Mouse (Mus musculus): ENCODE results near the gene Prdm2. TPM values are rescaled to one million over a fixed set of nuclear protein-coding genes. Genes with fewer than 3 reads are reported as not detected.

The Prdm2 gene
- 10 to 100 TPM; 20.0 to 23.7 (median 21.3) TPM for total RNA-seq (2022)

- peak; percentile 60 for DNase-seq (ENCODE audit: low spot score)
Observed at GRCm38 (mm10) chr4:143212341-143213174, at the start of gene Prdm2. Prdm2 (minus strand) TSS chr4:143212995.

- DNase-seq (ENCODE audit: low spot score), result no peak
Observed at GRCm38 (mm10) chr4:143259718-143260349, 47.0 kb upstream of the Prdm2 start.

GRCm38 (mm10) chr4:143258517-143258916 lies 45.7 kb upstream of the Prdm2 start:
- DNase-seq (ENCODE audit: low spot score), result no peak

- DNase-seq (ENCODE audit: low spot score), result no peak
Observed at GRCm38 (mm10) chr4:143257971-143258370, 45.2 kb upstream of the Prdm2 start.

- no peak for DNase-seq (ENCODE audit: low spot score)
Observed at GRCm38 (mm10) chr4:143255541-143255940, 42.7 kb upstream of the Prdm2 start.

- no peak for DNase-seq (ENCODE audit: low spot score)
Observed at GRCm38 (mm10) chr4:143253356-143253755, 40.6 kb upstream of the Prdm2 start.

- no peak for DNase-seq (ENCODE audit: low spot score)
Observed at GRCm38 (mm10) chr4:143248050-143248449, 35.3 kb upstream of the Prdm2 start.

GRCm38 (mm10) chr4:143241294-143241693 lies 28.5 kb upstream of the Prdm2 start:
- DNase-seq (ENCODE audit: low spot score), result no peak

- DNase-seq (ENCODE audit: low spot score), result no peak
Observed at GRCm38 (mm10) chr4:143239615-143240201, 26.9 kb upstream of the Prdm2 start.

GRCm38 (mm10) chr4:143239117-143239516 lies 26.3 kb upstream of the Prdm2 start:
- DNase-seq (ENCODE audit: low spot score), result no peak

GRCm38 (mm10) chr4:143238241-143239031 lies 25.6 kb upstream of the Prdm2 start:
- DNase-seq (ENCODE audit: low spot score), result peak; percentile 37

- no peak for DNase-seq (ENCODE audit: low spot score)
Observed at GRCm38 (mm10) chr4:143231790-143232422, 19.1 kb upstream of the Prdm2 start.

GRCm38 (mm10) chr4:143231110-143231509 lies 18.3 kb upstream of the Prdm2 start:
- DNase-seq (ENCODE audit: low spot score), result no peak

GRCm38 (mm10) chr4:143227976-143228375 lies 15.2 kb upstream of the Prdm2 start:
- no peak for DNase-seq (ENCODE audit: low spot score)

GRCm38 (mm10) chr4:143225886-143226285 lies 13.1 kb upstream of the Prdm2 start:
- DNase-seq (ENCODE audit: low spot score), result no peak

- no peak for DNase-seq (ENCODE audit: low spot score)
Observed at GRCm38 (mm10) chr4:143219316-143219751, 6.5 kb upstream of the Prdm2 start.

GRCm38 (mm10) chr4:143218858-143219257 lies 6.1 kb upstream of the Prdm2 start:
- no peak for DNase-seq (ENCODE audit: low spot score)

GRCm38 (mm10) chr4:143217189-143217588 lies 4.4 kb upstream of the Prdm2 start:
- no peak for DNase-seq (ENCODE audit: low spot score)

GRCm38 (mm10) chr4:143214221-143214797 lies 1.5 kb upstream of the Prdm2 start:
- DNase-seq (ENCODE audit: low spot score), result no peak

- no peak for DNase-seq (ENCODE audit: low spot score)
Observed at GRCm38 (mm10) chr4:143213571-143213970, 776 bp upstream of the Prdm2 start.

- DNase-seq (ENCODE audit: low spot score), result no peak
Observed at GRCm38 (mm10) chr4:143213175-143213479, 332 bp upstream of the Prdm2 start.
